Mouse (Mus musculus): ENCODE data around the gene Loxl4. TPM values are rescaled to one million over a fixed set of nuclear protein-coding genes. Genes with fewer than 3 reads are reported as not detected.
A peak's percentile ranks its signal among the peaks of the same experiment; 100 is the strongest.

Loxl4 gene
- polyA plus RNA-seq, 1 experiment from 2014 or later, result 0.15 TPM

GRCm38 (mm10) chr19:42633650-42634049 is 21.0 kb upstream of the Loxl4 start:
- no peak overlapping the region for H3K27ac ChIP-seq (replicated peaks in 1 of 2; ENCODE audit: control insufficient read depth in 1 of 2, insufficient read depth in 1 of 2, low read depth in 2 of 2, low read length in 2 of 2)
- peaks cover 5 to 6% of the 10 kb centered on the region in 2 experiments; a peak in 3 of 4 replicates for H3K4me1 ChIP-seq (ENCODE audit: control insufficient read depth in 2 of 2, insufficient read depth in 2 of 2, low read length in 2 of 2)
- WGBS, result 67% methylated on average over 2 of the region's 2 CpGs
- H3K9ac ChIP-seq (ENCODE audit: low read length), result no peak overlapping the region
- no peaks in the 10 kb centered on the region for H3K36me3 ChIP-seq (ENCODE audit: control insufficient read depth, insufficient read depth, low read length)
- no peaks in the 10 kb centered on the region; the same call in 1 of the 2 replicates for H3K27me3 ChIP-seq (ENCODE audit: control insufficient read depth, insufficient read depth, low read length)
- no peak for ATAC-seq (ENCODE audit: insufficient number of reproducible peaks, insufficient read depth, low FRiP score, low read depth)
- H3K4me3 ChIP-seq (ENCODE audit: control insufficient read depth in 1 of 2, insufficient read depth in 1 of 2, low read depth in 1 of 2, low read length in 2 of 2), result no peak overlapping the region
- no peaks in the 10 kb centered on the region for H3K9me3 ChIP-seq (ENCODE audit: control insufficient read depth, low read length)
- no peak overlapping the region for H3K4me2 ChIP-seq (ENCODE audit: low read length)

GRCm38 (mm10) chr19:42632301-42632700 is 19.7 kb upstream of the Loxl4 start:
- 62% methylated on average over 4 of the region's 4 CpGs for WGBS

DNA sequence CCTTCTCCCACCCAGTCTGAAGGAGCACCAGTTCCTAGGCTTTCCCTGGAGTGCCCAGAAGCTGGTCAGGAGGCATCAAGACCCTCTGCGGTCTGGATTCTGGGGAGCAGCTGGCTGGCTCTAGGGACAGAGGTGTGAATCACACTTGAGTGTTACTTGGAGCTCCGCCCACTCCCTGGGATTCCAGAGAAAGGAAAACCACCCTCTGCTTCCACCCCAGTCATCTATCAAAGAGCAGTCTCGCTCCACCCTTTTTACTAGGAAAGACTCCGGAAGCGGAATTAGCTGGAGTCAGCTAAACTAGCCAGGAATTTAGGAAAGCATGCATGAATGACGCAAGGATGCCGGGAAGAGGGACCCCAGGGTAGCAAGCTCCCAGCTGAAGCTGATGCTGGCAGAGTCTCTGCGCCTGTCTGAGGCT is 18.9 kb upstream of the Loxl4 start:
- no peaks in the 10 kb centered on the region for H3K9me3 ChIP-seq (ENCODE audit: control insufficient read depth, low read length)
- peak overlapping the region; percentile 46 for H3K4me2 ChIP-seq (ENCODE audit: low read length)
- peaks cover 5 to 6% of the 10 kb centered on the region in 2 experiments; a peak in 3 of 4 replicates for H3K4me1 ChIP-seq (ENCODE audit: control insufficient read depth in 2 of 2, insufficient read depth in 2 of 2, low read length in 2 of 2)
- no peak overlapping the region for H3K9ac ChIP-seq (ENCODE audit: low read length)
- no peak for ATAC-seq (ENCODE audit: insufficient number of reproducible peaks, insufficient read depth, low FRiP score, low read depth)
- WGBS, result 2% methylated on average over 8 of the region's 8 CpGs
- H3K36me3 ChIP-seq (ENCODE audit: control insufficient read depth, insufficient read depth, low read length), result no peaks in the 10 kb centered on the region
- no peaks in the 10 kb centered on the region; the same call in 1 of the 2 replicates for H3K27me3 ChIP-seq (ENCODE audit: control insufficient read depth, insufficient read depth, low read length)
- no peak overlapping the region for H3K27ac ChIP-seq (replicated peaks in 1 of 2; ENCODE audit: control insufficient read depth in 1 of 2, insufficient read depth in 1 of 2, low read depth in 2 of 2, low read length in 2 of 2)
- H3K4me3 ChIP-seq (ENCODE audit: control insufficient read depth in 1 of 2, insufficient read depth in 1 of 2, low read depth in 1 of 2, low read length in 2 of 2), result no peak overlapping the region

More at GRCm38 (mm10) chr19:42632301-42632700, 19.7 kb upstream of the Loxl4 start:
- Histone ChIP-seq H3K27me3 (ENCODE audit: control insufficient read depth, insufficient read depth, low read length) (no peaks in the 10 kb centered on the region; the same call in 1 of the 2 replicates), H3K9me3 (ENCODE audit: control insufficient read depth, low read length) (no peaks in the 10 kb centered on the region), H3K4me2 (ENCODE audit: low read length) (no peak overlapping the region), H3K4me1 (ENCODE audit: control insufficient read depth in 2 of 2, insufficient read depth in 2 of 2, low read length in 2 of 2) (peaks cover 5 to 6% of the 10 kb centered on the region in 2 experiments; a peak in 3 of 4 replicates), H3K36me3 (ENCODE audit: control insufficient read depth, insufficient read depth, low read length) (no peaks in the 10 kb centered on the region), H3K27ac (replicated peaks in 1 of 2; ENCODE audit: control insufficient read depth in 1 of 2, insufficient read depth in 1 of 2, low read depth in 2 of 2, low read length in 2 of 2) (no peak overlapping the region), H3K9ac (ENCODE audit: low read length) (no peak overlapping the region), H3K4me3 (ENCODE audit: control insufficient read depth in 1 of 2, insufficient read depth in 1 of 2, low read depth in 1 of 2, low read length in 2 of 2) (no peak overlapping the region)
- ATAC-seq (ENCODE audit: insufficient number of reproducible peaks, insufficient read depth, low FRiP score, low read depth), result no peak

DNA sequence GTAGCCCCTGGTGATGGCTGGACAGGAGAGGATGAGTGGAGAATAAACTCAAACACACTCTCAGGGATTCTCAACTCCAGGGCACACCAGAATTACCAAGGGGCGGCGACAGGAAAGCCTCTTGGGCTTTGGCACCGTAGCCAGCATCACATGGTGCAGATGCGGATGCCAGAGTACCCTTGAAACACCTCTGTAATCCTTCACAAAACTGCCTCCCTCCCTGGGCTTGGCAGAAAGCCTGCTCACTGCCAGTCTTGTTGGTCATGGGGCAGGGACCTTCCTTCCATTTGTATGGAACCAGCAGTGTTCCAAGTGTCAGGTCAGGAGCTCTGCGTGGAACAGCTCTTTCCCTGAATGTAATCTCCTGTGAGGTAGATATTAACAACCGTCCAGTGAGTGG is 15.5 kb upstream of the Loxl4 start:
- H3K27me3 ChIP-seq (ENCODE audit: control insufficient read depth, insufficient read depth, low read length), result no peaks in the 10 kb centered on the region
- no peak overlapping the region for H3K4me2 ChIP-seq (ENCODE audit: low read length)
- no peak overlapping the region for H3K9ac ChIP-seq (ENCODE audit: low read length)
- ATAC-seq (ENCODE audit: insufficient number of reproducible peaks, insufficient read depth, low FRiP score, low read depth), result no peak
- no peak overlapping the region for H3K4me3 ChIP-seq (ENCODE audit: control insufficient read depth in 1 of 2, insufficient read depth in 1 of 2, low read depth in 1 of 2, low read length in 2 of 2)
- WGBS, result 68% methylated on average over 6 of the region's 6 CpGs
- no peaks in the 10 kb centered on the region for H3K36me3 ChIP-seq (ENCODE audit: control insufficient read depth, insufficient read depth, low read length)
- peaks cover 5 to 6% of the 10 kb centered on the region in 2 experiments; a peak in 3 of 4 replicates for H3K4me1 ChIP-seq (ENCODE audit: control insufficient read depth in 2 of 2, insufficient read depth in 2 of 2, low read length in 2 of 2)
- H3K9me3 ChIP-seq (ENCODE audit: control insufficient read depth, low read length), result no peaks in the 10 kb centered on the region
- H3K27ac ChIP-seq (replicated peaks in 1 of 2; ENCODE audit: control insufficient read depth in 1 of 2, insufficient read depth in 1 of 2, low read depth in 2 of 2, low read length in 2 of 2), result no peak overlapping the region

GRCm38 (mm10) chr19:42613647-42614225 is 1.1 kb upstream of the Loxl4 start:
- peaks cover 8 to 10% of the 10 kb centered on the region in 2 experiments; a peak in 3 of 4 replicates for H3K4me1 ChIP-seq (ENCODE audit: control insufficient read depth in 2 of 2, insufficient read depth in 2 of 2, low read length in 2 of 2)
- WGBS, result 48% methylated on average over 7 of the region's 7 CpGs
- peaks cover 6% of the 10 kb centered on the region; the same call in 1 of the 2 replicates for H3K27me3 ChIP-seq (ENCODE audit: control insufficient read depth, insufficient read depth, low read length)
- H3K9me3 ChIP-seq (ENCODE audit: control insufficient read depth, low read length), result no peaks in the 10 kb centered on the region
- no peak overlapping the region for H3K4me2 ChIP-seq (ENCODE audit: low read length)
- ATAC-seq (ENCODE audit: insufficient number of reproducible peaks, insufficient read depth, low FRiP score, low read depth), result no peak
- no peak overlapping the region for H3K27ac ChIP-seq (replicated peaks in 1 of 2; ENCODE audit: control insufficient read depth in 1 of 2, insufficient read depth in 1 of 2, low read depth in 2 of 2, low read length in 2 of 2)
- H3K36me3 ChIP-seq (ENCODE audit: control insufficient read depth, insufficient read depth, low read length), result no peaks in the 10 kb centered on the region
- no peak overlapping the region for H3K4me3 ChIP-seq (ENCODE audit: control insufficient read depth in 1 of 2, insufficient read depth in 1 of 2, low read depth in 1 of 2, low read length in 2 of 2)
- no peak overlapping the region for H3K9ac ChIP-seq (ENCODE audit: low read length)

GRCm38 (mm10) chr19:42613116-42613515 is 503 bp upstream of the Loxl4 start:
- peaks cover 6% of the 10 kb centered on the region; the same call in 1 of the 2 replicates for H3K27me3 ChIP-seq (ENCODE audit: control insufficient read depth, insufficient read depth, low read length)
- H3K27ac ChIP-seq (replicated peaks in 1 of 2; ENCODE audit: control insufficient read depth in 1 of 2, insufficient read depth in 1 of 2, low read depth in 2 of 2, low read length in 2 of 2), result no peak overlapping the region
- H3K4me2 ChIP-seq (ENCODE audit: low read length), result peak overlapping the region; percentile 79
- WGBS, result 26% methylated on average over 7 of the region's 7 CpGs
- H3K9ac ChIP-seq (ENCODE audit: low read length), result no peak overlapping the region
- H3K4me1 ChIP-seq (ENCODE audit: control insufficient read depth in 2 of 2, insufficient read depth in 2 of 2, low read length in 2 of 2), result peaks cover 8 to 10% of the 10 kb centered on the region in 2 experiments; a peak in 3 of 4 replicates
- no peak for ATAC-seq (ENCODE audit: insufficient number of reproducible peaks, insufficient read depth, low FRiP score, low read depth)
- no peaks in the 10 kb centered on the region for H3K9me3 ChIP-seq (ENCODE audit: control insufficient read depth, low read length)
- no peaks in the 10 kb centered on the region for H3K36me3 ChIP-seq (ENCODE audit: control insufficient read depth, insufficient read depth, low read length)
- H3K4me3 ChIP-seq (ENCODE audit: control insufficient read depth in 1 of 2, insufficient read depth in 1 of 2, low read depth in 1 of 2, low read length in 2 of 2), result peak overlapping the region; percentile 33 to 38

GRCm38 (mm10) chr19:42611746-42612145 is 867 bp downstream of the Loxl4 start:
- H3K27me3 ChIP-seq (ENCODE audit: control insufficient read depth, insufficient read depth, low read length), result peaks cover 6% of the 10 kb centered on the region; the same call in 1 of the 2 replicates
- H3K9ac ChIP-seq (ENCODE audit: low read length), result no peak overlapping the region
- 82% methylated on average over 4 of the region's 4 CpGs for WGBS
- H3K36me3 ChIP-seq (ENCODE audit: control insufficient read depth, insufficient read depth, low read length), result no peaks in the 10 kb centered on the region
- no peaks in the 10 kb centered on the region for H3K9me3 ChIP-seq (ENCODE audit: control insufficient read depth, low read length)
- peaks cover 8 to 10% of the 10 kb centered on the region in 2 experiments; a peak in 3 of 4 replicates for H3K4me1 ChIP-seq (ENCODE audit: control insufficient read depth in 2 of 2, insufficient read depth in 2 of 2, low read length in 2 of 2)
- H3K4me2 ChIP-seq (ENCODE audit: low read length), result no peak overlapping the region
- ATAC-seq (ENCODE audit: insufficient number of reproducible peaks, insufficient read depth, low FRiP score, low read depth), result no peak
- no peak overlapping the region for H3K4me3 ChIP-seq (ENCODE audit: control insufficient read depth in 1 of 2, insufficient read depth in 1 of 2, low read depth in 1 of 2, low read length in 2 of 2)
- no peak overlapping the region for H3K27ac ChIP-seq (replicated peaks in 1 of 2; ENCODE audit: control insufficient read depth in 1 of 2, insufficient read depth in 1 of 2, low read depth in 2 of 2, low read length in 2 of 2)

All from heart, embryonic 14.5 days (tissue).